In genomic region chr16:85455043-85455442, GRCm38 (mm10) we compare ENCODE assay signal across 13 mouse cellular contexts.
"Had no signal": no experiment of that assay in that cellular context is flagged by ENCODE, and none has a peak within 500 bp of the region (broad histone marks: within the 10 kb centered on the region; RNA-seq: fewer than 3 reads in every experiment).

No protein-coding gene starts in this region.

- H3K27ac ChIP-seq: kidney, embryonic 15.5 days; liver, embryonic 13.5 days had no signal

- DNase-seq: kidney, adult 8-10 months; kidney, postnatal 10 days; kidney, postnatal 4 days; liver, embryonic 13.5 days; lung, adult 2 months; lung, postnatal 14 days; lung, postnatal 4 days; midbrain, embryonic 14.5 days; thymus, adult 2 months; thymus, postnatal 14 days; thymus, postnatal 4 days had no signal

- H3K4me3 ChIP-seq: kidney, embryonic 15.5 days; liver, embryonic 13.5 days had no signal

- H3K27me3 ChIP-seq: kidney, embryonic 15.5 days; liver, embryonic 13.5 days had no signal

- H3K4me1 ChIP-seq: kidney, embryonic 15.5 days; liver, embryonic 13.5 days had no signal

- H3K4me2 ChIP-seq: kidney, embryonic 15.5 days; liver, embryonic 13.5 days; midbrain, embryonic 11.5 days had no signal

- H3K36me3 ChIP-seq: kidney, embryonic 15.5 days; liver, embryonic 13.5 days had no signal

- H3K9ac ChIP-seq: kidney, embryonic 15.5 days; liver, embryonic 13.5 days had no signal

- H3K9me3 ChIP-seq: kidney, embryonic 15.5 days; liver, embryonic 13.5 days had no signal
